Mouse (Mus musculus): Measurements from ENCODE around the gene Gfod1. TPM values are rescaled to one million over a fixed set of nuclear protein-coding genes. Genes with fewer than 3 reads are reported as not detected.

The Gfod1 gene
- polyA plus RNA-seq, 1 experiment, result 6.5 TPM

DNA sequence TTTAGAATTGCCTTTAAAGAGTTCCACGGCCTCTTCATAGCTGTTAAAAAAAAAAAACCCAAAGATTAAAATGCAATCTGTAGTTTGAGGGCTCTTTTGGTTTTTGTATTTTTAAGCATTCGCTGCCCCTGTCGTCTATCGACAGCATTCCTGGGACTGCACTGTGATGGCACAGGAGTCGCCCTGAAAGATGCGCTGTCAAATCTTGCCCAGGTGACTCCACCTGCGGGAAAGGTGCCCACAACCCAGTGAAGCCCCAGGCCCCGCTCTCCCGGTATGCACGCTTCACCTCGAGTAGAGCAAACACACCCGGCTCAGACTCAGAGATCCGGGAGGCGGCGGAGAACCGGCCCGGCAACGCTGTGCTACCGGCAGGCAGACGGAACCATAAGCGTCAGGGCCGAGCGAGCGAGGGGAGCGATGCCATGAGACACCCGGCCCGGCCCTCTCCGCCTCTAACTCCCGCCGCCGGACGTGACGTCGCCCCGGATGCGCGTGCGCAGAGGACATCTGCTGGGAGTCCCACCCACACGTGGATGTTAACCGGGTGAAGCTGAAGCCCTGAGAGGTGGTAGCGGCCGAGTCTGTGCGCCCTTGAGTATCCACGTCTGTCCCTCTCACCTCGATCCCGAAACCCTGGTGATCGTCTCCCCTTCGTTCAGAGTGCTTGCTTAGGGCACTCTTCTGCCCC is 132.8 kb downstream of the Gfod1 start, which contains the start of gene Tbc1d7:
Tbc1d7 (minus strand) TSS at position 482 of the 691 bp plus-strand sequence.
- no peaks in the 10 kb centered on the region for H3K79me2 ChIP-seq (ENCODE audit: control insufficient read depth, insufficient read depth)

GRCm38 (mm10) chr13:43167721-43168120 is 136.3 kb downstream of the Gfod1 start:
- Histone ChIP-seq H3K36me3 (ENCODE audit: control insufficient read depth, insufficient read depth) (peaks cover 3% of the 10 kb centered on the region), H3K27me3 (ENCODE audit: control insufficient read depth, insufficient read depth, insufficient read length) (no peaks in the 10 kb centered on the region), H3K4me2 (ENCODE audit: low read depth) (no peak overlapping the region), H3K4me3 (no peak overlapping the region), H3K79me2 (ENCODE audit: control insufficient read depth, insufficient read depth) (no peaks in the 10 kb centered on the region), H3ac (ENCODE audit: control insufficient read depth, insufficient read length) (no peak overlapping the region)
- TF ChIP-seq USF1 (IDR thresholded peaks at IDR 0.05; ENCODE audit: low read depth) (no peak), MAX (IDR thresholded peaks at IDR 0.05; ENCODE audit: low read depth) (no peak), MYOD1 (IDR thresholded peaks at IDR 0.05; ENCODE audit: control insufficient read depth in 1 of 3, insufficient read length in 2 of 3, low read depth in 2 of 3) (no peak), REST (IDR thresholded peaks at IDR 0.05; ENCODE audit: insufficient read depth, insufficient read length) (no peak), CEBPB (IDR thresholded peaks at IDR 0.05; ENCODE audit: insufficient read depth, poor library complexity, severe bottlenecking) (no peak), TCF12 (IDR thresholded peaks at IDR 0.05; ENCODE audit: insufficient read depth, poor library complexity, severe bottlenecking) (no peak), SRF (IDR thresholded peaks at IDR 0.05; ENCODE audit: control insufficient read depth, insufficient read length, low read depth) (no peak), POLR2AphosphoS2 (IDR thresholded peaks at IDR 0.05; ENCODE audit: insufficient read length, low read depth) (no peak), POLR2A (IDR thresholded peaks at IDR 0.05; ENCODE audit: insufficient read length, low read depth) (no peak), E2F4 (IDR thresholded peaks at IDR 0.05; ENCODE audit: insufficient read depth) (no peak), TCF3 (IDR thresholded peaks at IDR 0.05; ENCODE audit: insufficient read length, low read depth) (no peak), MYOG (IDR thresholded peaks at IDR 0.05; ENCODE audit: control insufficient read depth in 1 of 3, insufficient read depth in 1 of 3, insufficient read length in 2 of 3, low read depth in 2 of 3) (no peak)

More for the DNA sequence above, 132.8 kb downstream of the Gfod1 start, which contains the start of gene Tbc1d7:
- Histone ChIP-seq H3K4me2 (ENCODE audit: low read depth) (peak within 1 kb of the TSS; percentile 98), H3K4me3 (peak within 1 kb of the TSS; percentile 89), H3ac (ENCODE audit: control insufficient read depth, insufficient read length) (peak within 1 kb of the TSS; percentile 57), H3K36me3 (ENCODE audit: control insufficient read depth, insufficient read depth) (peaks cover 3% of the 10 kb centered on the region), H3K27me3 (ENCODE audit: control insufficient read depth, insufficient read depth, insufficient read length) (no peaks in the 10 kb centered on the region)
- no peak for TF ChIP-seq CEBPB (IDR thresholded peaks at IDR 0.05; ENCODE audit: insufficient read depth, poor library complexity, severe bottlenecking)
- no peak for TF ChIP-seq SRF (IDR thresholded peaks at IDR 0.05; ENCODE audit: control insufficient read depth, insufficient read length, low read depth)
- TF ChIP-seq POLR2AphosphoS2 (IDR thresholded peaks at IDR 0.05; ENCODE audit: insufficient read length, low read depth), result peak; percentile 98
- TF ChIP-seq MYOG (IDR thresholded peaks at IDR 0.05; ENCODE audit: control insufficient read depth in 1 of 3, insufficient read depth in 1 of 3, insufficient read length in 2 of 3, low read depth in 2 of 3), result peak in 1 of 3 experiments; percentile 61
- TF ChIP-seq MYOD1 (IDR thresholded peaks at IDR 0.05; ENCODE audit: control insufficient read depth in 1 of 3, insufficient read length in 2 of 3, low read depth in 2 of 3), result peak in 2 of 3 experiments; percentile 22 to 29
- no peak for TF ChIP-seq TCF12 (IDR thresholded peaks at IDR 0.05; ENCODE audit: insufficient read depth, poor library complexity, severe bottlenecking)
- TF ChIP-seq TCF3 (IDR thresholded peaks at IDR 0.05; ENCODE audit: insufficient read length, low read depth), result no peak
- TF ChIP-seq POLR2A (IDR thresholded peaks at IDR 0.05; ENCODE audit: insufficient read length, low read depth), result peak; percentile 97

DNA sequence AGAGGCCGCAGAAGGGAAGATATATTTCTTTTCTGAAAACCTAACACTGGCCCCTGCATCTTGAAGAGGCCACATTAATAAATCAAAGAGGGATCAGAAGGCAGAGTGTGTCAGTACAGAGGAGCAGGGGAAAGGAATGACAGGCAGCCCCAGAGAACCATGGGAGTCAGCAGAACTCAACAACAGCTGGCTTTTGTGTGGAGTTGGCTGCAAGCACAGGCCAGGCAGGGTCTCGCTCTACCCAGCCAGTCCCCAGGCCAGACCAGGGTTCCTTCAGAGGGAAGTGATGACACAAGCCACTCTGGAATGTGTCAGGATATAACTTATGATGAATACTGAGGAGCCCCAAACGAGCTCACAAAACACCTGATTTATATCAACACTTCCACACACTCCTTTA is 144.5 kb downstream of the Gfod1 start:
- Histone ChIP-seq H3K4me3 (no peak overlapping the region), H3K36me3 (ENCODE audit: control insufficient read depth, insufficient read depth) (no peaks in the 10 kb centered on the region)
- peak in 1 of 3 experiments; percentile 27 for TF ChIP-seq MYOG (IDR thresholded peaks at IDR 0.05; ENCODE audit: control insufficient read depth in 1 of 3, insufficient read depth in 1 of 3, insufficient read length in 2 of 3, low read depth in 2 of 3)
- TF ChIP-seq POLR2A (IDR thresholded peaks at IDR 0.05; ENCODE audit: insufficient read length, low read depth), result no peak

GRCm38 (mm10) chr13:43158281-43158680 is 145.7 kb downstream of the Gfod1 start:
- H3K4me2 ChIP-seq (ENCODE audit: low read depth), result no peak overlapping the region
- no peak overlapping the region for H3K4me3 ChIP-seq
- no peak overlapping the region for H3ac ChIP-seq (ENCODE audit: control insufficient read depth, insufficient read length)
- no peaks in the 10 kb centered on the region for H3K27me3 ChIP-seq (ENCODE audit: control insufficient read depth, insufficient read depth, insufficient read length)
- TF ChIP-seq USF1 (IDR thresholded peaks at IDR 0.05; ENCODE audit: low read depth), result no peak
- no peak for TF ChIP-seq MYOG (IDR thresholded peaks at IDR 0.05; ENCODE audit: control insufficient read depth in 1 of 3, insufficient read depth in 1 of 3, insufficient read length in 2 of 3, low read depth in 2 of 3)
- no peak for TF ChIP-seq MAX (IDR thresholded peaks at IDR 0.05; ENCODE audit: low read depth)
- TF ChIP-seq SRF (IDR thresholded peaks at IDR 0.05; ENCODE audit: control insufficient read depth, insufficient read length, low read depth), result no peak
- no peak for TF ChIP-seq POLR2A (IDR thresholded peaks at IDR 0.05; ENCODE audit: insufficient read length, low read depth)
- TF ChIP-seq E2F4 (IDR thresholded peaks at IDR 0.05; ENCODE audit: insufficient read depth), result no peak
- TF ChIP-seq REST (IDR thresholded peaks at IDR 0.05; ENCODE audit: insufficient read depth, insufficient read length), result no peak
- TF ChIP-seq MYOD1 (IDR thresholded peaks at IDR 0.05; ENCODE audit: control insufficient read depth in 1 of 3, insufficient read length in 2 of 3, low read depth in 2 of 3), result no peak
- no peak for TF ChIP-seq TCF12 (IDR thresholded peaks at IDR 0.05; ENCODE audit: insufficient read depth, poor library complexity, severe bottlenecking)
- no peak for TF ChIP-seq CEBPB (IDR thresholded peaks at IDR 0.05; ENCODE audit: insufficient read depth, poor library complexity, severe bottlenecking)
- no peak for TF ChIP-seq POLR2AphosphoS2 (IDR thresholded peaks at IDR 0.05; ENCODE audit: insufficient read length, low read depth)
- no peak for TF ChIP-seq TCF3 (IDR thresholded peaks at IDR 0.05; ENCODE audit: insufficient read length, low read depth)
- H3K36me3 ChIP-seq (ENCODE audit: control insufficient read depth, insufficient read depth), result no peaks in the 10 kb centered on the region
- no peaks in the 10 kb centered on the region for H3K79me2 ChIP-seq (ENCODE audit: control insufficient read depth, insufficient read depth)

More for the DNA sequence above, 144.5 kb downstream of the Gfod1 start:
- Histone ChIP-seq H3K27me3 (ENCODE audit: control insufficient read depth, insufficient read depth, insufficient read length) (no peaks in the 10 kb centered on the region), H3K4me2 (ENCODE audit: low read depth) (no peak overlapping the region), H3K79me2 (ENCODE audit: control insufficient read depth, insufficient read depth) (no peaks in the 10 kb centered on the region), H3ac (ENCODE audit: control insufficient read depth, insufficient read length) (no peak overlapping the region)

All from myocyte (in vitro differentiated cells).